Mouse (Mus musculus) intestine, postnatal 0 days (tissue): ENCODE results near the gene Alkbh2. TPM values are rescaled to one million over a fixed set of nuclear protein-coding genes. Genes with fewer than 3 reads are reported as not detected.

Experiments used
- ATAC-seq: fragments of 200-750 bp; cut with Nextera tagmentation; 2 replicates; pipeline ENCODE4 v1.8.0; 2017; ENCODE audit warnings: mild to moderate bottlenecking, moderate TSS enrichment, moderate library complexity
- H3K27ac ChIP-seq: fragments of 300-500 bp; sonication (generic); 2 replicates; pipeline ENCODE4 v1.5.1; 2014; ENCODE audit warnings: mild to moderate bottlenecking, low read depth, low read length, moderate library complexity
- H3K27me3 ChIP-seq: fragments of 300-500 bp; sonication (generic); replicated peaks from 2 replicates; pipeline ENCODE4 v1.6.1; 2014; ENCODE audit warnings: low read length, mixed read lengths; ENCODE audit not compliant: control insufficient read depth, insufficient read depth
- H3K36me3 ChIP-seq: fragments of 300-500 bp; sonication (generic); 2 replicates; pipeline ENCODE4 v1.6.1; 2014; ENCODE audit warnings: mild to moderate bottlenecking, moderate library complexity; ENCODE audit not compliant: control insufficient read depth, insufficient read depth
- H3K4me1 ChIP-seq: fragments of 300-500 bp; sonication (generic); replicated peaks from 2 replicates; pipeline ENCODE4 v1.6.1; 2014; ENCODE audit warnings: antibody characterized with exemption, low read length, mixed read lengths; ENCODE audit not compliant: control insufficient read depth, insufficient read depth
- H3K4me2 ChIP-seq: fragments of 300-500 bp; sonication (generic); replicated peaks from 2 replicates; pipeline ENCODE4 v1.6.1; 2014; ENCODE audit warnings: low read depth, mild to moderate bottlenecking, moderate library complexity
- H3K4me3 ChIP-seq: fragments of 300-500 bp; sonication (generic); 2 replicates; pipeline ENCODE4 v1.5.1; 2014; ENCODE audit warnings: low read depth, low read length
- H3K9ac ChIP-seq: fragments of 300-500 bp; sonication (generic); 2 replicates; pipeline ENCODE4 v1.6.1; 2014; ENCODE audit warnings: mild to moderate bottlenecking, low read depth, low read length
- H3K9me3 ChIP-seq: fragments of 300-500 bp; sonication (generic); 2 replicates; pipeline ENCODE4 v1.6.1; 2016; ENCODE audit warnings: mixed run types; ENCODE audit not compliant: control insufficient read depth
- CTCF ChIP-seq: sonication (generic); IDR thresholded peaks from 2 replicates; pipeline ENCODE4 v1.5.1; 2016; ENCODE audit warnings: low read depth, mild to moderate bottlenecking, control low read depth, antibody characterized with exemption, moderate library complexity
- WGBS: fragments of 180-500 bp; shearing (Covaris S2); extraction: QIAGEN DNeasy Blood & Tissue Kit; methylation state at CpG from one replicate; pipeline ENCODE4 v1.1.7; 2014; 5-methylcytosine and 5-hydroxymethylcytosine counted together
- polyA plus RNA-seq: library from polyadenylated mRNA; unstranded; fragments of >200 nt; fragmentation: Nextera tagmentation; extraction: Ambion mirVana; gene quantifications from 2 replicates; pipeline ENCODE4 v1.2.1, GENCODE M21; 2015

Gene Alkbh2
- polyA plus RNA-seq, 1 experiment from 2014 or later: 7.8 TPM

DNA sequence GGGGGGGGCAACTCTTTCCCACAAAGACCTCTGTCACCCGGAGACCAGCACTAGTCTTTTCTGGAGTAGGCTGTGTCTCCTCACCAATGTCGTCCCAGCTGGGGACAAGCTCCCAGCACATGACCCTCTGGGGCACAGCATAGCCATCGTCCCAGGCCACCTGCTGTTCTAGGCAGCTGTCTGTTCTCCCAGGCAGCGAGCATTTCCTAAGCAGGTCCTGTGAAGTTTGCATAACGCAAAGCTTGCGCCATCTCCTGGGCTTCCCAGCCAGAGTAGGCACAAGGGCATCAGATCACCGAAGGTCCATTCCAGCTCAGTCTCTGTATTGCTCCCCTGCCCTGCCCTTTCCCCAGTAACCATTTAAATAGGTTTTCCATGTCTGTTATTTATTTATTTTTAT is 29.2 kb upstream of the Alkbh2 start:
- no peak for TF ChIP-seq CTCF
- H3K9me3 ChIP-seq: no peaks in the 10 kb centered on the region
- no peak overlapping the region for H3K9ac ChIP-seq
- no peak for ATAC-seq
- H3K27me3 ChIP-seq: no peaks in the 10 kb centered on the region
- H3K4me2 ChIP-seq: no peak overlapping the region
- H3K36me3 ChIP-seq: no peaks in the 10 kb centered on the region
- H3K4me1 ChIP-seq: no peaks in the 10 kb centered on the region
- no peak overlapping the region for H3K4me3 ChIP-seq
- no peak overlapping the region for H3K27ac ChIP-seq
- WGBS: 62% methylated on average over 7 of the region's 7 CpGs

DNA sequence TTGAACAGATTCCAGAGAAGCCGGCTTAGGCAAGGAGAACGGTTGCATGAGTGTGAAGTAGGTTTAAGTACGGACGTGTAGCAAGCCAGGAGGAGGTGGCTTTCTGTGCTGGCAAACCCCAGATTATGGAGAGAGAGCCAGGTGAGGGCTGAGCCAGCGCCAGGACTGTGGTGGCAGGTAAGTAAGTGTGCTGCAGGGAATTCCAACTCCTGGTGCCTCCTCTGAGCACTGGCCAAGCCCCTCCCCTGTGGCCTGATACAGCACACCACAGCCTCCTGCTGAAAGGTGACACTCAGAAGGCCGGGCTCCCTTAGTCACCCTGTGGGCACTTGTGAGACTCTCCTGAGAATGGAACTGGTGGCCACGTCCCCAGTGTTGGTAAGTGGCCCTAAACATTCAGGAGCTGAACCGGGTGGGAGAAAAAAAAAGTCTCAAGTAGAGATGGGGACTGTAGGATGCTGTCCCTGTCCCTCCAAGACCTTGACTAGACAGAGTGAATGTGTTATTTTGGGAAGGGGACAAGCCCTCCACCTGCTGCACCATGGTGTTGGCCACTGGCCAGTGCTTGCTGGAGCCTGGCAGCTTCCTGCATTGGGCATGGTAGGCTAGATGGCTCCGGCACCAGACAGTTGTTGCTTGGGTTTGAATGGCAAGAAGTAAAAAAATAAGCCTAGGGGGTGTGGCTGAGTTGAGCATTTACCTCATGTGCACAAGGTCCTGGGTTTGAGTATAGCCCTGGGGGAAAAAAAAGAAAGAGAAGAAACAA is 27.3 kb upstream of the Alkbh2 start:
- ATAC-seq: no peak
- no peak for TF ChIP-seq CTCF
- WGBS: 65% methylated on average over 9 of the region's 9 CpGs

DNA sequence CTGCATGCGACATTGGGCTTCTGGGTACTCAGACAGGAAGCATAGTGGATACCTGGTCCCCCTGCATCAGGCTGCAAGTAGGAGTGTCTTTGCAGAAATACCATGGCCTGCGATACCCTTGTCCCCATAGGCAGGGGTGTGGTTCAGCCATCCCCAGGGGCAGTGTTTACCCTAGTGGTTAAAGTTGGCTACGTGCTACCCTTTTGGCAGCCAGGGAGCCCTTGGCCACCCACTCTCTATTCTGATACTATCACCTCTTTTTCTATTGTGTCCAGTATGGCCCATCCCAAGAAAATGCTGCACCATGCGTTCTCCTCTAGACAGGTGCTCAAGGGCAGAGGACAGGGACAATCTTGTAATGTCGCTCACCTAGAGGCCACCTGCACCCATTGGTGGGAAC is 26.7 kb upstream of the Alkbh2 start:
- Histone ChIP-seq H3K9ac (no peak overlapping the region), H3K27ac (no peak overlapping the region), H3K4me2 (no peak overlapping the region), H3K4me3 (no peak overlapping the region), H3K9me3 (no peaks in the 10 kb centered on the region), H3K27me3 (no peaks in the 10 kb centered on the region), H3K4me1 (no peaks in the 10 kb centered on the region), H3K36me3 (no peaks in the 10 kb centered on the region)
- ATAC-seq: no peak
- 79% methylated on average over 5 of the region's 5 CpGs for WGBS
- no peak for TF ChIP-seq CTCF

More for the DNA sequence above, 27.3 kb upstream of the Alkbh2 start:
- H3K9ac ChIP-seq: no peak overlapping the region
- H3K4me3 ChIP-seq: no peak overlapping the region
- H3K27ac ChIP-seq: no peak overlapping the region
- H3K27me3 ChIP-seq: no peaks in the 10 kb centered on the region
- H3K4me1 ChIP-seq: no peaks in the 10 kb centered on the region
- no peak overlapping the region for H3K4me2 ChIP-seq
- H3K36me3 ChIP-seq: no peaks in the 10 kb centered on the region
- H3K9me3 ChIP-seq: no peaks in the 10 kb centered on the region

DNA sequence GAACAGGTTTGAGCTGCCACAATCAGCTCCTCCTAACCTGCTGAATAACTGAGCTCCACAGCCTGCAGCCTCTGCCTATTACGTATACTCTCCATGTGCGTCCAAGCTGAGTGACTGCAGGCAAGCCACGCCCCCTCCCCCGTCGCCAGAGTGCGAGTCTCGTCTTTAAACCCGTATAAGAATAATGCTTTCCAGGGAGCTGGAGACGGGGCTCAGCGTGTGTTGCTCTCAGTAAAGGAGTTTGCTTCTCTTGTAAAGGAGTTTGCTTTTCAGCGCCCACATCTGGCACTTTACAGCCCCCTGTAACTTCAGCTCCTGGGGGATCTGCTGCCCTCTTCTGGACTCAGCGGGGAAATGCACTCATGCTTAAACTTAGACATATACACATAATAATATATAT is 25.5 kb upstream of the Alkbh2 start:
- Histone ChIP-seq H3K4me3 (peak overlapping the region; percentile 17; the same call in 1 of the 2 replicates), H3K27me3 (no peaks in the 10 kb centered on the region), H3K36me3 (no peaks in the 10 kb centered on the region), H3K4me1 (no peaks in the 10 kb centered on the region), H3K4me2 (peak overlapping the region; percentile 47), H3K27ac (no peak overlapping the region), H3K9ac (no peak overlapping the region), H3K9me3 (no peaks in the 10 kb centered on the region)
- TF ChIP-seq CTCF: peak; percentile 71
- peak; percentile 44; the same call in 1 of the 2 replicates for ATAC-seq
- WGBS: 13% methylated on average over 12 of the region's 12 CpGs

GRCm38 (mm10) chr5:114152359-114153092 is 24.5 kb upstream of the Alkbh2 start:
- no peak for TF ChIP-seq CTCF
- Histone ChIP-seq H3K36me3 (no peaks in the 10 kb centered on the region), H3K9me3 (no peaks in the 10 kb centered on the region), H3K4me2 (no peak overlapping the region), H3K9ac (no peak overlapping the region), H3K4me1 (no peaks in the 10 kb centered on the region), H3K4me3 (no peak overlapping the region), H3K27ac (no peak overlapping the region), H3K27me3 (no peaks in the 10 kb centered on the region)
- no peak for ATAC-seq
- WGBS: 77% methylated on average over 12 of the region's 12 CpGs

DNA sequence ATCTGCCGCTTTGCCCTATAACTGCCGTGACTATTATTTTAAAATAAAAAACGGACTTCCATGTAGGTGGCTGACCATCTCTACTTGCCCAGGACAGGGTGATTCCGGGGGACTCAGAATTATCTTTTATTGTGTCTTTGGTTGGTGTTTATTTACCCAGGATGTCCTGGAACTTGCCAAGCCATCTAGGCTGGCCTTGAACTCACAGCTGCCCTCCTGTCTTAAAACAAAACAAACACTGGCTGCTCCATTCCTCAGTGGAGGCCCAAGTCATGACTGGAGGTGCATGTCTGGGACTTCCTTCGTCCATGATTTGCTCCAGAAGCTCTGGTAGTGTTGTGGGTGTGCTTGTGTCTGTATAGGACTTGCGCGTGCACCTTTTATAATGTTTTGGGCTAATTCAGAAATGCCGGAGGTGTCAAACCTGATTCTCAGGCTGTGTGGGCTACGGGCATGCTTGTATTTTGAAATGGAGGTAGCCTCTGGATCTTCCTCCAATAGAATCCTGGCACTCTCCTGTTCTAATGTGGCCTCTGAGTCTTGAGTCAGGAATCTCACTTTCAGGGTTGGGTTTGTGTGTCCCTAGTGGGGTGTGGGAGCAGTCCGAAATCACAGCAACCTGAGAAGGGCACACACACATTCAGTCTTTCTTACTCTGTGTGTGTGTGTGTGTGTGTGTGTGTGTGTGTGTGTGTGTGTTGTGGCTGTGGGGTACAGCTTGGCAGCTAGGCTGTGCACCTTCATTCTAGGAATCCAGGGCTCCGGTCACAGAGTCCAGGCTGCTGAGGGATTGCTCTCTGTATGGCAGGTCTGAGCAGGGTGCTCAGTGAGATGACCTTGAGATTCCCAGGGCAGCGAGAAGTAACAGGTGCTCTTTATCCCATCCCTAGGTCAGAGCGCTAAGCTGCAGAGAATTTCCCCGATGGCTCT is 19.3 kb upstream of the Alkbh2 start:
- H3K4me2 ChIP-seq: no peak overlapping the region

More for the DNA sequence above, 19.3 kb upstream of the Alkbh2 start:
- H3K9ac ChIP-seq: no peak overlapping the region
- no peak overlapping the region for H3K4me3 ChIP-seq
- no peaks in the 10 kb centered on the region for H3K9me3 ChIP-seq
- no peaks in the 10 kb centered on the region for H3K27me3 ChIP-seq
- no peak for ATAC-seq
- no peaks in the 10 kb centered on the region for H3K36me3 ChIP-seq
- no peak overlapping the region for H3K27ac ChIP-seq
- WGBS: 78% methylated on average over 14 of the region's 14 CpGs
- H3K4me1 ChIP-seq: peaks cover 10% of the 10 kb centered on the region
- no peak for TF ChIP-seq CTCF
